Mouse (Mus musculus) c-Kit-positive CD71-positive TER-119-negative erythroid progenitor cells, embryonic 14.5 days (primary cell): Measurements from ENCODE around the gene Klhl15.

ENCODE experiments used
- DNase-seq: peaks from one replicate; pipeline ENCODE4 v3.0.0-alpha.2; 2013; ENCODE audit warnings: low read depth

Gene Klhl15

DNA sequence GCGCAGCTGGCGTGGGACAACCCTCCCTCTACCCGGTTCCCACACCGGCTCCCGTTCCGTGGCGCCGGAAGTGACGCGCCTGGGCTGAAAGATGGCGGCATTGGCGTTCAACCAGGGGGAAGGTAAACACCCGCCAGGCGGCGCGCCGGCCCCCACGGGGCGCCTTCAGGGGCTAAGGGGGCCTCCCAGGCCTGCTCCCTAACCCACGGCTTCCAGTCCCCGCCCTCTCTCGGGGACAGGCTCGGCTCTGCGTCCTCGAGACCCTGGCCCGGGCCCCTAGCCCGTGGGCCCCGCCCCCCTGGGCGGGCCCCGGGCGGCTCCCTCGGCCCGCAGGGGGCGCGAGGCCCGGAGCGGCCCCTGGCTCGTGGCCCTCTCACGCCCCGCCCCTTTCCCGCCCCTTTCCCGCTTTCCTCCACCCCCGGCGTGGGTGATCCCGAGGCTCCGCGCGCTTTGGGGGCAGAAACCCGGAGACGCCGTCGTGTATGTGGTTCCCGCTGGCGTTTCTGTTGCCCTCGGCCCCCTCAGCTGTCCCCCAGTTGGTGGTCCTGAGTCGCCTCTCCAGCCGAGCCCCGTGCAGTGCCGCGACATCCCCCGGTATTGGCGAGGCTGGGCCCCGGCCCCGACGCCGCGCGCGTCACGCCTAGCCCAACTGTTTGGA is at the start of gene Klhl15:
Gene Klhl15 (plus strand): TSS at position 68 of the 658 bp plus-strand sequence.
- DNase-seq: peak; percentile 67

- DNase-seq: no peak
Observed at GRCm38 (mm10) chrX:94185156-94185555, 49.2 kb upstream of the Klhl15 start.

DNA sequence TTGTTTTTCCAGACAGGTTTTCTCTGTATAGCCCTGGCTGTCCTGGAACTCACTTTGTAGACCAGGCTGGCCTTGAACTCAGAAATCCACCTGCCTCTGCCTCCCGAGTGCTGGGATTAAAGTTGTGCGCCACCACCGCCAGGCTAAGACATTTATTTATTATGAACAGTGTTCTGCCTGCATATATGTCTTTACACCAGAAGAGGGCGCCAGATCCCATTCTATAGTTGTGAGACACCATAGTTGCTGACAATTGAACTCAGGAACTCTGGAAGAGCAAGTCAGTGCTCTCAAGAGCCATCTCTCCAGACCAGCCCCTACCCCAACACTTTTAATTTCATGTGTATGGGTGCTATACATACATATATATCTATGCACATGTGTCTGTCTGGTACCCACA is 40.5 kb upstream of the Klhl15 start:
- DNase-seq: peak; percentile 42

DNA sequence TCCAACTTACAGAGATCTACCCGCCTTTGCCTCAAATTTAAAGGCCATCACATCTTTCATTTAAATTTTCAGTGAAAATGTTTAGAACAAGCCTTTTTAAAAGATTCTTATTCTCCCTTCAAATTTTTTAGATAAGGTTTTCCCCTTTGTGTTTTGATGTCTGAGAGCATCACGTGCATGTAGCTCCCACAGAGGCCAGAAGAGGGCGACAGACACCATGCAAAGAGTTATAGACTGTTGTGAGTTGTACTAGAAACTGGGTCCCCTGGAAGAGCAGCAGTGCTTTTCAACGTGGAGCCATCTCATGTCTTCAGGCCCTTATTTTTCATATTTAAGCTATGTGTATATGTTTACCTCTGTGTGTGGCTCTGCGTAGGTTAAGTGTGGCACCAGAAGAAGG is 36.6 kb upstream of the Klhl15 start:
- peak; percentile 54 for DNase-seq

- no peak for DNase-seq
Observed at GRCm38 (mm10) chrX:94212264-94212596, 22.2 kb upstream of the Klhl15 start.

GRCm38 (mm10) chrX:94212597-94213321 is 21.6 kb upstream of the Klhl15 start, which contains the start of gene Eif2s3x:
TSS of gene Eif2s3x (minus strand) at chrX:94212862.
- peak; percentile 77 for DNase-seq

- DNase-seq: no peak
Observed at GRCm38 (mm10) chrX:94213384-94213783, 21.0 kb upstream of the Klhl15 start.

GRCm38 (mm10) chrX:94233432-94233831 is 967 bp upstream of the Klhl15 start:
- no peak for DNase-seq

DNA sequence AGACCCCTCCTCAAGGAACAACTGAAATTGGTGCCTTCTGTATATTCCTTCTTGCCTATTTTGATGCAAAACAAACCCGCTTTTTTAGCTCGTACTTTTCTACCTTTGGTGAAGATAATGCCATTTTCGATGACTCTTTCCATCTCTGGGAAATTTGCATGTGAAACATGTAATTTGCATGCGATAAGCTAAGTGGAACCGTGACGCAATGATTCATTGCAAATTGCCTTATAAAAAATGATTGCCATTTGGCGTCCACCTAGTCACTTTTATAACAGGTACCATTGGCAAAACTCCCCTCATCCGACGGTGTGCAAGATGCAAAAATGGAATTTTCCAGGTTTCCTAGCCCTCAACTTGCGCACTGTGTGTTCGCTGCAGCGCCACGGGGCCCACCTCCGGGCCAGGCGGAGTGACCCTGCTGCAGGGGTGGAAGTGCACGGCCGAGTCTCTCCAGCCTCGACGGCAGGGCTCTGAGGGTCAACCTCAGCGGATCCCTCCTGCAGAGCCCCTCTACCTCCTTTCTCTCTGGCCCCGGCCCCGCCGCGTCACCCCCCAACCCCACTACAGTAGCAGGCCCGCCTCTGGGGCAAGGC is 365 bp upstream of the Klhl15 start:
- peak; percentile 47 for DNase-seq

- DNase-seq: no peak
Observed at GRCm38 (mm10) chrX:94235190-94235555, 774 bp downstream of the Klhl15 start.

- no peak for DNase-seq
Observed at GRCm38 (mm10) chrX:94235601-94236000, 1.2 kb downstream of the Klhl15 start.

DNA sequence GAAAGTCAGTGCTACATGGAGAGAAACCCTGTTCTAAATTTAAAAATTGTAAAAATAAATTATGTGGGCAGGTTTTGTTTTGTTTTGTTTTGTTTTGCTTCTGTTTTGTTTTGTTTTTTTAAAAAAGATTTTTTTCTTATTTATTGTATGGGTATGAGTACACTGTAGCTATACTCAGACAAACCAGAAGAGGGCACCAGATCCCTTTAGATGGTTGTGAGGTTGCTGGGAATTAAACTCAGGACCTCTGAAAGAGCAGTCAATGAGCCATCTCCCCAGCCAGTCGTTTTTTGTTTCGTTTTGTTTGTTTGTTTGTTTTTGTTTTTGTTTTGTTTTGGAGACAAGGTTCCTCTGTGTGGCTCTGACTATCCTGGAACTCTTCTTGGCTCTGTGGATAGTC is 54.5 kb downstream of the Klhl15 start:
- peak; percentile 49 for DNase-seq

GRCm38 (mm10) chrX:94302928-94303327 is 68.5 kb downstream of the Klhl15 start:
- DNase-seq: no peak

GRCm38 (mm10) chrX:94321036-94321902 is 86.9 kb downstream of the Klhl15 start:
- no peak for DNase-seq
